ENCODE assay signal across 16 mouse cellular contexts in genomic region chr3:35353920-35354319, GRCm38 (mm10).
DNase-seq lines count a peak whose midpoint lies in the region; ATAC-seq lines count a peak whose summit lies in the region.
"Had no signal": no experiment of that assay in that cellular context is flagged by ENCODE, and none has a peak within 500 bp of the region (broad histone marks: within the 10 kb centered on the region; RNA-seq: fewer than 3 reads in every experiment).

No protein-coding gene starts in this region.

- H3K4me1 ChIP-seq in midbrain, embryonic 11.5 days (ENCODE audit: control insufficient read depth, insufficient read depth, low read length), result peaks cover 2% of the 10 kb centered on the region
- H3K4me1 ChIP-seq in midbrain, embryonic 14.5 days (ENCODE audit: control insufficient read depth, insufficient read depth, low read length), result no peaks in the 10 kb centered on the region
- peaks cover 9% of the 10 kb centered on the region; the same call in 1 of the 2 replicates for H3K4me1 ChIP-seq in forebrain, embryonic 14.5 days (ENCODE audit: control insufficient read depth, insufficient read depth, low read length)
- H3K4me1 ChIP-seq in hindbrain, embryonic 14.5 days (replicated peaks; ENCODE audit: control insufficient read depth, insufficient read depth, low read length), result no peaks in the 10 kb centered on the region
- H3K4me1 ChIP-seq in neural tube, embryonic 13.5 days (replicated peaks), result peaks cover 50% of the 10 kb centered on the region
- H3K4me1 ChIP-seq: heart, embryonic 15.5 days had no signal

- no peak overlapping the region for H3K27ac ChIP-seq in midbrain, embryonic 11.5 days (ENCODE audit: low read depth, low read length)
- no peak overlapping the region for H3K27ac ChIP-seq in midbrain, embryonic 14.5 days (replicated peaks; ENCODE audit: low read depth, low read length)
- peak overlapping the region; percentile 74 for H3K27ac ChIP-seq in forebrain, embryonic 14.5 days (ENCODE audit: low read depth, low read length)
- H3K27ac ChIP-seq in hindbrain, embryonic 14.5 days, result peak overlapping the region; percentile 59
- H3K27ac ChIP-seq in neural tube, embryonic 13.5 days (replicated peaks), result peak overlapping the region; percentile 83
- H3K27ac ChIP-seq: embryonic facial prominence, embryonic 10.5 days; heart, embryonic 15.5 days had no signal

- H3K4me3 ChIP-seq in midbrain, embryonic 11.5 days (ENCODE audit: low read depth, low read length), result no peak overlapping the region
- no peak overlapping the region for H3K4me3 ChIP-seq in midbrain, embryonic 14.5 days (replicated peaks; ENCODE audit: low read depth, low read length)
- no peak overlapping the region for H3K4me3 ChIP-seq in forebrain, embryonic 14.5 days (ENCODE audit: low read depth, low read length)
- H3K4me3 ChIP-seq in hindbrain, embryonic 14.5 days (replicated peaks; ENCODE audit: low read length), result no peak overlapping the region
- H3K4me3 ChIP-seq in neural tube, embryonic 13.5 days, result no peak overlapping the region
- H3K4me3 ChIP-seq: embryonic facial prominence, embryonic 10.5 days; erythroblast, embryonic 14.5 days; heart, embryonic 15.5 days had no signal

- no peak overlapping the region for H3K4me2 ChIP-seq in midbrain, embryonic 11.5 days
- no peak overlapping the region for H3K4me2 ChIP-seq in midbrain, embryonic 14.5 days (ENCODE audit: low read length)
- H3K4me2 ChIP-seq in forebrain, embryonic 14.5 days (ENCODE audit: low read length), result no peak overlapping the region
- H3K4me2 ChIP-seq in hindbrain, embryonic 14.5 days (replicated peaks), result no peak overlapping the region
- no peak overlapping the region for H3K4me2 ChIP-seq in neural tube, embryonic 13.5 days
- H3K4me2 ChIP-seq: heart, embryonic 15.5 days had no signal

- peak; percentile 73 for DNase-seq in midbrain, embryonic 11.5 days (ENCODE audit: low spot score, missing footprints)
- DNase-seq in midbrain, embryonic 14.5 days, result no peak
- peak; percentile 75 for DNase-seq in forebrain, embryonic 14.5 days (ENCODE audit: low spot score)
- DNase-seq in hindbrain, embryonic 14.5 days (ENCODE audit: low spot score), result no peak
- no peak for DNase-seq in testis, postnatal 14 days (ENCODE audit: low spot score)
- DNase-seq in thymus, postnatal 0 days (ENCODE audit: low spot score), result no peak
- DNase-seq: cerebellum, adult 9-11 months; liver, postnatal 0 days; lung, postnatal 36 days; right cerebral cortex, postnatal 14 days; thymus, adult 18-20 months had no signal

- 82% methylated on average over 7 of the region's 7 CpGs for WGBS in midbrain, embryonic 11.5 days
- WGBS in midbrain, embryonic 14.5 days, result 54% methylated on average over 7 of the region's 7 CpGs
- 13% methylated on average over 7 of the region's 7 CpGs for WGBS in forebrain, embryonic 14.5 days
- WGBS in hindbrain, embryonic 14.5 days, result 36% methylated on average over 7 of the region's 7 CpGs
- WGBS in neural tube, embryonic 13.5 days, result 10% methylated on average over 7 of the region's 7 CpGs

- ATAC-seq in midbrain, embryonic 11.5 days (ENCODE audit: low FRiP score), result no peak
- no peak for ATAC-seq in midbrain, embryonic 14.5 days (ENCODE audit: low FRiP score, low TSS enrichment)
- peak; percentile 93 for ATAC-seq in forebrain, embryonic 14.5 days
- peak; percentile 74; the same call in 1 of the 2 replicates for ATAC-seq in hindbrain, embryonic 14.5 days (ENCODE audit: low FRiP score)
- ATAC-seq in neural tube, embryonic 13.5 days (ENCODE audit: low read depth), result peak; percentile 93
- ATAC-seq in monocyte, adult 5-6 weeks (replicated peaks; ENCODE audit: insufficient number of reproducible peaks, low FRiP score, low TSS enrichment, poor library complexity, severe bottlenecking), result no peak
- ATAC-seq: liver, postnatal 0 days had no signal

- no peaks in the 10 kb centered on the region for H3K27me3 ChIP-seq in midbrain, embryonic 11.5 days (ENCODE audit: control insufficient read depth, insufficient read depth, low read length)
- no peaks in the 10 kb centered on the region for H3K27me3 ChIP-seq in midbrain, embryonic 14.5 days (ENCODE audit: control insufficient read depth, insufficient read depth, low read length)
- H3K27me3 ChIP-seq in forebrain, embryonic 14.5 days (replicated peaks; ENCODE audit: control insufficient read depth, insufficient read depth, low read length), result no peaks in the 10 kb centered on the region
- no peaks in the 10 kb centered on the region for H3K27me3 ChIP-seq in hindbrain, embryonic 14.5 days (ENCODE audit: control insufficient read depth, insufficient read depth, low read length)
- no peaks in the 10 kb centered on the region for H3K27me3 ChIP-seq in neural tube, embryonic 13.5 days
- H3K27me3 ChIP-seq: heart, embryonic 15.5 days had no signal

- no peaks in the 10 kb centered on the region for H3K36me3 ChIP-seq in midbrain, embryonic 11.5 days (ENCODE audit: control insufficient read depth, insufficient read depth, low read length)
- no peaks in the 10 kb centered on the region for H3K36me3 ChIP-seq in midbrain, embryonic 14.5 days (ENCODE audit: control insufficient read depth, insufficient read depth, low read length)
- H3K36me3 ChIP-seq in forebrain, embryonic 14.5 days (ENCODE audit: control insufficient read depth, insufficient read depth, low read length), result no peaks in the 10 kb centered on the region
- no peaks in the 10 kb centered on the region for H3K36me3 ChIP-seq in hindbrain, embryonic 14.5 days (replicated peaks; ENCODE audit: control insufficient read depth, insufficient read depth)
- H3K36me3 ChIP-seq in neural tube, embryonic 13.5 days, result no peaks in the 10 kb centered on the region
- H3K36me3 ChIP-seq: embryonic facial prominence, embryonic 10.5 days; heart, embryonic 15.5 days had no signal

- no peaks in the 10 kb centered on the region for H3K9me3 ChIP-seq in midbrain, embryonic 11.5 days (ENCODE audit: control insufficient read depth, low read length)
- no peaks in the 10 kb centered on the region for H3K9me3 ChIP-seq in midbrain, embryonic 14.5 days (ENCODE audit: control insufficient read depth, low read length)
- H3K9me3 ChIP-seq in forebrain, embryonic 14.5 days (replicated peaks; ENCODE audit: control insufficient read depth, low read length), result no peaks in the 10 kb centered on the region
- no peaks in the 10 kb centered on the region for H3K9me3 ChIP-seq in hindbrain, embryonic 14.5 days (ENCODE audit: control insufficient read depth, low read length)
- H3K9me3 ChIP-seq in neural tube, embryonic 13.5 days, result no peaks in the 10 kb centered on the region
- H3K9me3 ChIP-seq: embryonic facial prominence, embryonic 10.5 days; heart, embryonic 15.5 days had no signal

- H3K9ac ChIP-seq in midbrain, embryonic 11.5 days (ENCODE audit: low read length), result no peak overlapping the region
- no peak overlapping the region for H3K9ac ChIP-seq in midbrain, embryonic 14.5 days (replicated peaks; ENCODE audit: low read length)
- no peak overlapping the region for H3K9ac ChIP-seq in forebrain, embryonic 14.5 days (ENCODE audit: low read length)
- no peak overlapping the region for H3K9ac ChIP-seq in hindbrain, embryonic 14.5 days
- no peak overlapping the region for H3K9ac ChIP-seq in neural tube, embryonic 13.5 days
- H3K9ac ChIP-seq: heart, embryonic 15.5 days; liver, postnatal 0 days had no signal

Comparison
In these comparisons a context has a peak if more than half of its experiments do, and no peak if none do; other contexts are left out.
1. DNase-seq: peak in midbrain, embryonic 11.5 days (single experiment) and forebrain, embryonic 14.5 days (single experiment); none in midbrain, embryonic 14.5 days (single experiment), hindbrain, embryonic 14.5 days (single experiment), testis, postnatal 14 days (single experiment) and thymus, postnatal 0 days (single experiment).
2. ATAC-seq: peak in forebrain, embryonic 14.5 days (single experiment), hindbrain, embryonic 14.5 days (single experiment) and neural tube, embryonic 13.5 days (single experiment); none in midbrain, embryonic 11.5 days (single experiment), midbrain, embryonic 14.5 days (single experiment) and monocyte, adult 5-6 weeks (single experiment).
3. H3K27ac ChIP-seq: peak in forebrain, embryonic 14.5 days (single experiment), hindbrain, embryonic 14.5 days (single experiment) and neural tube, embryonic 13.5 days (single experiment); none in midbrain, embryonic 11.5 days (single experiment) and midbrain, embryonic 14.5 days (single experiment).